Mouse (Mus musculus) midbrain, postnatal 0 days (tissue): ENCODE measurements around the gene Gm4302. TPM values are rescaled to one million over a fixed set of nuclear protein-coding genes. Genes with fewer than 3 reads are reported as not detected.
"Not testable (repeated sequence)": the region's sequence is repeated elsewhere in the genome, so short reads cannot be mapped to it uniquely, and the experiment has no call there.

Experiments used
- ATAC-seq: fragments of 200-750 bp; cut with Nextera tagmentation; 2 replicates; pipeline ENCODE4 v1.8.0; 2017; ENCODE audit warnings: moderate number of reproducible peaks, mild to moderate bottlenecking, moderate TSS enrichment, moderate library complexity; ENCODE audit not compliant: low FRiP score
- DNase-seq: peaks from one replicate; pipeline ENCODE4 v3.0.0-alpha.2; 2015; ENCODE audit warnings: low spot score
- H3K27ac ChIP-seq: fragments of 300-500 bp; sonication (generic); 2 replicates; pipeline ENCODE4 v1.5.1; 2014; ENCODE audit warnings: low read depth, mild to moderate bottlenecking, low read length, mixed read lengths
- H3K27me3 ChIP-seq: fragments of 300-500 bp; sonication (generic); 2 replicates; pipeline ENCODE4 v1.6.1; 2014; ENCODE audit warnings: low read length, control low read depth, mixed read lengths; ENCODE audit not compliant: insufficient read depth
- H3K36me3 ChIP-seq: fragments of 300-500 bp; sonication (generic); 2 replicates; pipeline ENCODE4 v1.6.1; 2014; ENCODE audit warnings: low read length, control low read depth, mixed read lengths; ENCODE audit not compliant: insufficient read depth
- H3K4me1 ChIP-seq: fragments of 300-500 bp; sonication (generic); 2 replicates; pipeline ENCODE4 v1.6.1; 2014; ENCODE audit warnings: mild to moderate bottlenecking, control low read depth, antibody characterized with exemption, low read length, mixed read lengths; ENCODE audit not compliant: insufficient read depth
- H3K4me2 ChIP-seq: fragments of 300-500 bp; sonication (generic); 2 replicates; pipeline ENCODE4 v1.6.1; 2014; ENCODE audit warnings: low read depth, mild to moderate bottlenecking, low read length, mixed read lengths; ENCODE audit not compliant: poor library complexity, severe bottlenecking
- H3K4me3 ChIP-seq: fragments of 300-500 bp; sonication (generic); 2 replicates; pipeline ENCODE4 v1.5.1; 2014; ENCODE audit warnings: low read depth, mild to moderate bottlenecking, low read length, moderate library complexity
- H3K9ac ChIP-seq: fragments of 300-500 bp; sonication (generic); replicated peaks from 2 replicates; pipeline ENCODE4 v1.6.1; 2014; ENCODE audit warnings: mild to moderate bottlenecking, low read length, moderate library complexity, mixed read lengths; ENCODE audit not compliant: poor library complexity, severe bottlenecking
- H3K9me3 ChIP-seq: fragments of 300-500 bp; sonication (generic); 2 replicates; pipeline ENCODE4 v1.6.1; 2016; ENCODE audit warnings: low read length, control low read depth
- CTCF ChIP-seq: IDR thresholded peaks from 2 replicates; pipeline ENCODE4 v1.5.1; 2016; ENCODE audit warnings: antibody characterized with exemption, mild to moderate bottlenecking
- WGBS: fragments of 180-500 bp; shearing (Covaris S2); extraction: QIAGEN DNeasy Blood & Tissue Kit; methylation state at CpG from one replicate; pipeline ENCODE4 v1.1.7; 2014; 5-methylcytosine and 5-hydroxymethylcytosine counted together
- polyA plus RNA-seq: library from polyadenylated mRNA; unstranded; fragments of >200 nt; fragmentation: Nextera tagmentation; extraction: Ambion mirVana; gene quantifications from 2 replicates; pipeline ENCODE4 v1.2.1, GENCODE M21; 2015
- total RNA-seq: library from RNA; depleted of rRNA; stranded (reverse); fragments of >200 nt; gene quantifications from 2 replicates; pipeline ENCODE4 v1.2.3, GENCODE M21; 2014; rRNA removed

Gm4302 gene
- total RNA-seq (0.16 TPM in 1 of 2 replicates, not detected in the other), polyA plus RNA-seq (not detected in 2 replicates)

GRCm38 (mm10) chr10:100340536-100340935 is at the start of gene Gm4302:
TSS of gene Gm4302 (plus strand) at chr10:100340836.
- not testable (repeated sequence) for H3K27me3 ChIP-seq, H3K9me3 ChIP-seq, H3K4me2 ChIP-seq, ATAC-seq, DNase-seq, H3K4me1 ChIP-seq, H3K36me3 ChIP-seq, H3K27ac ChIP-seq, H3K9ac ChIP-seq, H3K4me3 ChIP-seq
- WGBS, result no CpG with 5 or more reads among the region's 3 CpGs

DNA sequence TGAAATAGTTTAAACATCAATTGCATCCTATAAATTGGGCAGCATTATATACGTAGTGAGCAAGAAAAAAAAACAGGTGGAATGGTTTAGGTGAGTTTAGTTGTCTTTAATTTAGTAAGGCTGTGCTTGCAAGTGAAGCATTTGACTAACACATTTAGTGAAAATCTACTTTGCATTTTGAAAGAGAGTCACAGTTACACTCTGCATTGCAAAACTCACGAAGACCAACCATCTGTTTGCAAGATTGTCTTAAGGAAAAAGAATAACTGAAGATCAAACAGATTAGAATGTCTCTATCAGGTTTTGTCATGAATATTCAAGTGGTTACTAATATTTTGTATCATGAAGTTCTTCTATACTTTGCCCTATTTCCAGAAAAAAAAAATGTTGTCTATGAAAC is 44.5 kb upstream of the Gm4302 start:
- Histone ChIP-seq H3K4me2 (no peak overlapping the region), H3K27ac (no peak overlapping the region), H3K4me3 (no peak overlapping the region), H3K9me3 (no peaks in the 10 kb centered on the region), H3K27me3 (no peaks in the 10 kb centered on the region), H3K4me1 (no peaks in the 10 kb centered on the region), H3K9ac (no peak overlapping the region), H3K36me3 (no peaks in the 10 kb centered on the region)
- 77% methylated on average over 2 of the region's 2 CpGs for WGBS
- DNase-seq (no peak), ATAC-seq (no peak)
- no peak for TF ChIP-seq CTCF

DNA sequence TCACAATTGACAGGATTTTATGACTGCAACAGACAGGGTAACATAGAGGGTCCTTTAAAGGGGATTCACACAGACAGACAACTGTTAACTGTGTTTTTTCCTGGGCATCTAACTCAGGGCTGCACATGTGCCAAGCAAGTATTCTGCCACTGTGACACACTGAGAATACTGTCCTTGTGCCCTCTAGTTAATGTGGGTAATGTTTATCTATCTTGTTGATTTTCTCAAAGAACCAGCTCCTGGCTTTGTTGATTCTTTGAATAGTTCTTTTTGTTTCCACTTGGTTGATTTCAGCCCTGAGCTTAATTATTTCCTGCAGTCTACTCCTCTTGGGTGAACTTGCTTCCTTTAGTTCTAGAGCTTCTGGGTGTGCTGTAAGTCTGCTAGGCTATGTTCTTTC is 40.5 kb upstream of the Gm4302 start:
- ATAC-seq, DNase-seq, H3K4me3 ChIP-seq, H3K4me2 ChIP-seq, H3K27ac ChIP-seq, H3K27me3 ChIP-seq, H3K9ac ChIP-seq, H3K9me3 ChIP-seq, H3K36me3 ChIP-seq, H3K4me1 ChIP-seq: not testable (repeated sequence)

DNA sequence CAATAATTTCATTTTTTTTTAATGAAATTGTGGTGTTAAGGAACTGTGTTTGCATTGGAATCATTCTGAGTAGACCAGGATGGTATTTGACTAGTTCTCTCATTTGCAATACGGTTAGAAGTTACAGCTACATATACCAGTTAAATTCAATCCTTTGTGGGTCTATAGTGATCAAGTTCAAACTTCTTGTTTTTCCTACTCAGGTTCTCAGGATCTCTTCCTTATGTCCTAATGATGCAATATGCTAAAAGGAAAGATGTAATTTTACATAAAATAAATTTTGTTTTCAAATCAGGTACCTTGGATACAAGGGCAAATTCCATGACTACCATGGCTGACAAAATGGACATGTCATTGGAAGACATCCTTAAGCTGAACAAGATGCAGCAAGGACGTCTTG is 5.3 kb upstream of the Gm4302 start, which contains the start of gene Gm4301:
Gene Gm4301, plus strand, starts transcription at position 301 of the 400 bp plus-strand sequence.
- H3K27me3 ChIP-seq, H3K9me3 ChIP-seq, H3K4me1 ChIP-seq, H3K27ac ChIP-seq, DNase-seq, H3K4me3 ChIP-seq, H3K9ac ChIP-seq, H3K4me2 ChIP-seq, H3K36me3 ChIP-seq, ATAC-seq: not testable (repeated sequence)
- no CpG with 5 or more reads among the region's 2 CpGs for WGBS

DNA sequence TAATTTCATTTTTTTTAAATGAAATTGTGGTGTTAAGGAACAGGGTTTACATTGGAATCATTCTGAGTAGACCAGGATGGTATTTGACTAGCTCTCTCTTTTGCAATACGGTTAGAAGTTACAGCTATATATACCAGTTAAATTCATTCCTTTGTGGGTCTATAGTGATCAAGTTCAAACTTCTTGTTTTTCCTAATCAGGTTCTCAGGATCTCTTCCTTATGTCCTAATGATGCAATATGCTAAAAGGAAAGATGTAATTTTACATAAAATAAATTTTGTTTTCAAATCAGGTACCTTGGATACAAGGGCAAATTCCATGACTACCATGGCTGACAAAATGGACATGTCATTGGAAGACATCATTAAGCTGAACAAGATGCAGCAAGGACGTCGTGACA is 5.0 kb downstream of the Gm4302 start, which contains the start of gene Gm4303:
Gene Gm4303, plus strand, starts transcription at position 301 of the 400 bp plus-strand sequence.
- H3K27ac ChIP-seq, H3K9me3 ChIP-seq, H3K4me2 ChIP-seq, DNase-seq, H3K9ac ChIP-seq, H3K36me3 ChIP-seq, H3K27me3 ChIP-seq, H3K4me3 ChIP-seq, ATAC-seq, H3K4me1 ChIP-seq: not testable (repeated sequence)
- WGBS, result no CpG with 5 or more reads among the region's 3 CpGs

DNA sequence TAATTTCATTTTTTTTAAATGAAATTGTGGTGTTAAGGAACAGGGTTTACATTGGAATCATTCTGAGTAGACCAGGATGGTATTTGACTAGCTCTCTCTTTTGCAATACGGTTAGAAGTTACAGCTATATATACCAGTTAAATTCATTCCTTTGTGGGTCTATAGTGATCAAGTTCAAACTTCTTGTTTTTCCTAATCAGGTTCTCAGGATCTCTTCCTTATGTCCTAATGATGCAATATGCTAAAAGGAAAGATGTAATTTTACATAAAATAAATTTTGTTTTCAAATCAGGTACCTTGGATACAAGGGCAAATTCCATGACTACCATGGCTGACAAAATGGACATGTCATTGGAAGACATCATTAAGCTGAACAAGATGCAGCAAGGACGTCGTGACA is 10.2 kb downstream of the Gm4302 start, which contains the start of gene Gm4305:
Gene Gm4305, plus strand, starts transcription at position 301 of the 400 bp plus-strand sequence.
- H3K27me3 ChIP-seq, H3K9me3 ChIP-seq, H3K4me3 ChIP-seq, H3K9ac ChIP-seq, DNase-seq, H3K36me3 ChIP-seq, H3K27ac ChIP-seq, H3K4me1 ChIP-seq, ATAC-seq, H3K4me2 ChIP-seq: not testable (repeated sequence)
- WGBS, result no CpG with 5 or more reads among the region's 3 CpGs

GRCm38 (mm10) chr10:100356841-100357240 is 16.2 kb downstream of the Gm4302 start:
- DNase-seq, H3K4me1 ChIP-seq, H3K4me2 ChIP-seq, H3K27me3 ChIP-seq, H3K4me3 ChIP-seq, H3K27ac ChIP-seq, H3K9me3 ChIP-seq, ATAC-seq, H3K36me3 ChIP-seq, H3K9ac ChIP-seq: not testable (repeated sequence)
- WGBS, result 93% methylated on average over 2 of the region's 2 CpGs

DNA sequence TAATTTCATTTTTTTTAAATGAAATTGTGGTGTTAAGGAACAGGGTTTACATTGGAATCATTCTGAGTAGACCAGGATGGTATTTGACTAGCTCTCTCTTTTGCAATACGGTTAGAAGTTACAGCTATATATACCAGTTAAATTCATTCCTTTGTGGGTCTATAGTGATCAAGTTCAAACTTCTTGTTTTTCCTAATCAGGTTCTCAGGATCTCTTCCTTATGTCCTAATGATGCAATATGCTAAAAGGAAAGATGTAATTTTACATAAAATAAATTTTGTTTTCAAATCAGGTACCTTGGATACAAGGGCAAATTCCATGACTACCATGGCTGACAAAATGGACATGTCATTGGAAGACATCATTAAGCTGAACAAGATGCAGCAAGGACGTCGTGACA is 20.4 kb downstream of the Gm4302 start, which contains the start of gene Gm4307:
Gene Gm4307, plus strand, starts transcription at position 301 of the 400 bp plus-strand sequence.
- not testable (repeated sequence) for H3K9me3 ChIP-seq, H3K4me2 ChIP-seq, H3K27me3 ChIP-seq, DNase-seq, H3K27ac ChIP-seq, ATAC-seq, H3K4me3 ChIP-seq, H3K36me3 ChIP-seq, H3K9ac ChIP-seq, H3K4me1 ChIP-seq
- no CpG with 5 or more reads among the region's 3 CpGs for whole genome bisulfite sequencing

- H3K36me3 ChIP-seq, H3K9me3 ChIP-seq, ATAC-seq, H3K9ac ChIP-seq, H3K4me2 ChIP-seq, DNase-seq, H3K4me3 ChIP-seq, H3K27ac ChIP-seq, H3K4me1 ChIP-seq, H3K27me3 ChIP-seq: not testable (repeated sequence)
- no CpG with 5 or more reads among the region's 2 CpGs for WGBS
Observed at GRCm38 (mm10) chr10:100382460-100382859, 41.8 kb downstream of the Gm4302 start, which contains the start of gene Gm4312. TSS of gene Gm4312 (minus strand) at chr10:100382560.
